Mouse (Mus musculus) midbrain, embryonic 14.5 days (tissue): Measurements from ENCODE around the gene Atxn2l. TPM values are rescaled to one million over a fixed set of nuclear protein-coding genes. Genes with fewer than 3 reads are reported as not detected.

Experiments used
- ATAC-seq: fragments of 200-750 bp; cut with Nextera tagmentation; 2 replicates; pipeline ENCODE4 v1.8.0; 2017; ENCODE audit warnings: moderate number of reproducible peaks, moderate library complexity; ENCODE audit not compliant: low FRiP score, low TSS enrichment
- DNase-seq: peaks from one replicate; pipeline ENCODE4 v3.0.0-alpha.2; 2015
- H3K27ac ChIP-seq: fragments of 300-500 bp; sonication (generic); replicated peaks from 2 replicates; pipeline ENCODE4 v1.5.1; 2014; ENCODE audit warnings: mild to moderate bottlenecking, low read depth, low read length, moderate library complexity
- H3K27me3 ChIP-seq: fragments of 300-500 bp; sonication (generic); 2 replicates; pipeline ENCODE4 v1.6.1; 2014; ENCODE audit warnings: low read length, control low read depth, mixed read lengths; ENCODE audit not compliant: control insufficient read depth, insufficient read depth
- H3K36me3 ChIP-seq: fragments of 300-500 bp; sonication (generic); 2 replicates; pipeline ENCODE4 v1.6.1; 2014; ENCODE audit warnings: low read length, control low read depth; ENCODE audit not compliant: control insufficient read depth, insufficient read depth
- H3K4me1 ChIP-seq: fragments of 300-500 bp; sonication (generic); 2 replicates; pipeline ENCODE4 v1.6.1; 2014; ENCODE audit warnings: mild to moderate bottlenecking, antibody characterized with exemption, low read length, control low read depth; ENCODE audit not compliant: control insufficient read depth, insufficient read depth
- H3K4me2 ChIP-seq: fragments of 300-500 bp; sonication (generic); 2 replicates; pipeline ENCODE4 v1.6.1; 2014; ENCODE audit warnings: mild to moderate bottlenecking, low read length, moderate library complexity
- H3K4me3 ChIP-seq: fragments of 300-500 bp; sonication (generic); replicated peaks from 2 replicates; pipeline ENCODE4 v1.5.1; 2014; ENCODE audit warnings: low read depth, low read length
- H3K9ac ChIP-seq: fragments of 300-500 bp; sonication (generic); replicated peaks from 2 replicates; pipeline ENCODE4 v1.6.1; 2014; ENCODE audit warnings: mild to moderate bottlenecking, low read length, moderate library complexity
- H3K9me3 ChIP-seq: fragments of 300-500 bp; sonication (generic); 2 replicates; pipeline ENCODE4 v1.6.1; 2016; ENCODE audit warnings: low read length, control low read depth, mixed read lengths; ENCODE audit not compliant: control insufficient read depth
- WGBS: fragments of 180-500 bp; shearing (Covaris S2); extraction: QIAGEN DNeasy Blood & Tissue Kit; methylation state at CpG from one replicate; pipeline ENCODE4 v1.1.7; 2014; 5-methylcytosine and 5-hydroxymethylcytosine counted together
- polyA plus RNA-seq: library from polyadenylated mRNA; unstranded; fragments of >200 nt; fragmentation: Nextera tagmentation; extraction: Ambion mirVana; gene quantifications from 2 replicates; pipeline ENCODE4 v1.2.1, GENCODE M21; 2014

Gene Atxn2l
- polyA plus RNA-seq, 1 experiment from 2014 or later, result 73.2 TPM

DNA sequence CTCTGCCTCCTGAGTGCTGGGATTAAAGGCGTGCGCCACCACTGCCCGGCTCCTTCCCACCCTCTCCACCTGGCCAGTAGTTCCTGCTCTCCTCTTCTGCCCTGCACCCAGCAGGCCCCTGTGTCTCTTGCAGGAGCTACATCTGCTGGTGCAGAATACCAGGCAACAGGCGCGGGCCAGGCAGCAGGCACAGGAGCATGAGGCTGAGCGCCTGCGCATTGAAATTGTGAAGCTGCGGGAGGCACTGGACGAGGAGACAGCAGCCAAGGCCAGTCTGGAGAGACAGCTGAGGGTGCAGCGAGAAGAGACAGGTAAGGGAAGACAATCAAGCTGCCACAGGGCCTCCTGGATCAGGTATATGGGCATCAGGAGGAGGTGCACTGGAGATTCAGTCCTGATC lies 59.2 kb downstream of the Atxn2l start:
- Histone ChIP-seq H3K4me2 (no peak overlapping the region), H3K9ac (no peak overlapping the region), H3K4me1 (no peaks in the 10 kb centered on the region), H3K4me3 (no peak overlapping the region), H3K27ac (no peak overlapping the region), H3K36me3 (peaks cover 47% of the 10 kb centered on the region), H3K9me3 (no peaks in the 10 kb centered on the region), H3K27me3 (no peaks in the 10 kb centered on the region)
- DNase-seq (no peak), ATAC-seq (no peak)
- 95% methylated on average over 10 of the region's 10 CpGs for WGBS

Other genes with a start within 250 kb of the Atxn2l start
- 391 and 401 TPM in 2 replicates for gene Sbk1, start 230.8 kb downstream of the Atxn2l start, polyA plus RNA-seq
- gene Lat, start 133.9 kb downstream of the Atxn2l start, polyA plus RNA-seq, result 0.65 and 0.92 TPM in 2 replicates
- gene Spns1, start 126.0 kb downstream of the Atxn2l start, polyA plus RNA-seq, result 60.4 and 74.5 TPM in 2 replicates
- gene Nfatc2ip, start 106.7 kb downstream of the Atxn2l start, polyA plus RNA-seq, result 3.5 and 4.9 TPM in 2 replicates
- gene Cd19, start 88.5 kb downstream of the Atxn2l start, polyA plus RNA-seq, result not detected in 2 replicates
- 19.6 and 22.1 TPM in 2 replicates for gene Rabep2, start 74.7 kb downstream of the Atxn2l start, polyA plus RNA-seq
- gene Atp2a1, start 40.3 kb downstream of the Atxn2l start, polyA plus RNA-seq, result 0.39 TPM in 1 of 2 replicates, not detected in the other
- gene Sh2b1, start 28.0 kb downstream of the Atxn2l start, polyA plus RNA-seq, result 67.5 and 73.1 TPM in 2 replicates
- gene Tufm, start 16.1 kb downstream of the Atxn2l start, polyA plus RNA-seq, result 118 and 135 TPM in 2 replicates
- 171 and 174 TPM in 2 replicates for gene Eif3c, start 63.0 kb upstream of the Atxn2l start, polyA plus RNA-seq
- 0.28 and 0.55 TPM in 2 replicates for gene Apobr, start 81.5 kb upstream of the Atxn2l start, polyA plus RNA-seq
- 26.5 and 27.7 TPM in 2 replicates for gene Cln3, start 82.4 kb upstream of the Atxn2l start, polyA plus RNA-seq
- not detected in 2 replicates for gene Il27, start 91.5 kb upstream of the Atxn2l start, polyA plus RNA-seq
- gene Nupr1, start 127.4 kb upstream of the Atxn2l start, polyA plus RNA-seq, result 0.84 and 5.8 TPM in 2 replicates
- 64.6 and 71.3 TPM in 2 replicates for gene Sgf29, start 145.9 kb upstream of the Atxn2l start, polyA plus RNA-seq
- 0.38 and 2.6 TPM in 2 replicates for gene Sult1a1, start 173.0 kb upstream of the Atxn2l start, polyA plus RNA-seq
- gene Bola2, start 192.0 kb upstream of the Atxn2l start, polyA plus RNA-seq, result 128 and 164 TPM in 2 replicates
- 10.6 and 13.7 TPM in 2 replicates for gene Slx1b, start 192.3 kb upstream of the Atxn2l start, polyA plus RNA-seq
- gene Coro1a, start 204.3 kb upstream of the Atxn2l start, polyA plus RNA-seq, result 95.0 and 115 TPM in 2 replicates